Mouse (Mus musculus): ENCODE data around the gene Hs3st3a1. TPM values are rescaled to one million over a fixed set of nuclear protein-coding genes. Genes with fewer than 3 reads are reported as not detected.

The Hs3st3a1 gene
- polyA plus RNA-seq, 1 experiment from 2014 or later, result 1.5 TPM

Other genes with a start within 250 kb of the Hs3st3a1 start
- 0.49 and 0.68 TPM in 2 replicates for gene F930015N05Rik, start 1.3 kb downstream of the Hs3st3a1 start, polyA plus RNA-seq (2015; fragmentation: Nextera tagmentation; extraction: Ambion mirVana)